Mouse (Mus musculus) lung, embryonic 14.5 days (tissue): Measurements from ENCODE around the gene Igsf6. TPM values are rescaled to one million over a fixed set of nuclear protein-coding genes. Genes with fewer than 3 reads are reported as not detected.

ENCODE experiments used
- ATAC-seq: fragments of 200-750 bp; cut with Nextera tagmentation; 2 replicates; pipeline ENCODE4 v1.8.0; 2017; ENCODE audit warnings: mild to moderate bottlenecking, moderate TSS enrichment, moderate library complexity; ENCODE audit not compliant: insufficient read depth
- DNase-seq: peaks from one replicate; pipeline ENCODE4 v3.0.0-alpha.2; 2015
- H3K27ac ChIP-seq: fragments of 300-500 bp; sonication (generic); 2 replicates; pipeline ENCODE4 v1.5.1; 2014; ENCODE audit warnings: low read depth, mild to moderate bottlenecking, moderate library complexity
- H3K27me3 ChIP-seq: fragments of 300-500 bp; sonication (generic); 2 replicates; pipeline ENCODE4 v1.6.1; 2014; ENCODE audit warnings: low read length, control low read depth; ENCODE audit not compliant: insufficient read depth
- H3K36me3 ChIP-seq: fragments of 300-500 bp; sonication (generic); 2 replicates; pipeline ENCODE4 v1.6.1; 2014; ENCODE audit warnings: control low read depth; ENCODE audit not compliant: insufficient read depth
- H3K4me1 ChIP-seq: fragments of 300-500 bp; sonication (generic); 2 replicates; pipeline ENCODE4 v1.6.1; 2014; ENCODE audit warnings: antibody characterized with exemption, control low read depth; ENCODE audit not compliant: insufficient read depth
- H3K4me2 ChIP-seq: fragments of 300-500 bp; sonication (generic); 2 replicates; pipeline ENCODE4 v1.6.1; 2014; ENCODE audit warnings: mild to moderate bottlenecking
- H3K4me3 ChIP-seq: fragments of 300-500 bp; sonication (generic); 2 replicates; pipeline ENCODE4 v1.5.1; 2014; ENCODE audit warnings: low read depth, low read length
- H3K9ac ChIP-seq: fragments of 300-500 bp; sonication (generic); 2 replicates; pipeline ENCODE4 v1.6.1; 2014
- H3K9me3 ChIP-seq: fragments of 300-500 bp; sonication (generic); 2 replicates; pipeline ENCODE4 v1.6.1; 2016; ENCODE audit warnings: low read depth, low read length, control low read depth
- CTCF ChIP-seq: IDR thresholded peaks from 2 replicates; pipeline ENCODE4 v1.5.1; 2016; ENCODE audit warnings: antibody characterized with exemption, low read depth
- WGBS: fragments of 180-500 bp; shearing (Covaris S2); extraction: QIAGEN DNeasy Blood & Tissue Kit; methylation state at CpG from one replicate; pipeline ENCODE4 v1.1.7; 2014; 5-methylcytosine and 5-hydroxymethylcytosine counted together
- polyA plus RNA-seq: library from polyadenylated mRNA; unstranded; fragments of >200 nt; fragmentation: Nextera tagmentation; extraction: Ambion mirVana; gene quantifications from 2 replicates; pipeline ENCODE4 v1.2.1, GENCODE M21; 2014

Igsf6 gene
- 1.8 and 2.6 TPM in 2 replicates for polyA plus RNA-seq

DNA sequence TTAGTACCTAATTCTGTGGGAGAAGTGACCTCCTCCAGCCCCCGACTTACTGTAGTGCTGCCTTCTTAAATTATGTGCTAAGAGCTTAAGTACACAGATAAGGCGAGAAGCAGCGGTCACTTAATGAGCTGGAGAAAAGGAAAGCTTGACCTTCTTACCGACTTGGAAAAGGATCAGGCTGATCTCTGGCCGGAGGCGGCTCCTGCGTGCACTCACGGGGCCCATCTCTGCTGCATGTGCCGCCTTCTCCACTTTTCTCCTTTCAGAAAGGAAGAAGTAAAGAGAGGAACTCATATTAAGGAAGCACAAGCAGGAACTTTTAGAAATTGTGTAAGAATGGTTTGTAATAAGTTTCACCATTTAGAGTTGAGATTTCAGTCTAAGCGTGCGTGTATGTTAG lies at the start of gene Igsf6:
TSS of gene Igsf6 (minus strand) at position 292 of the 400 bp plus-strand sequence.
- Histone ChIP-seq H3K27ac (peak within 1 kb of the TSS; percentile 54; the same call in 1 of the 2 replicates), H3K27me3 (no peaks in the 10 kb centered on the region), H3K4me1 (no peaks in the 10 kb centered on the region), H3K9ac (no peak within 1 kb of the TSS), H3K4me3 (no peak within 1 kb of the TSS), H3K4me2 (no peak within 1 kb of the TSS), H3K9me3 (no peaks in the 10 kb centered on the region), H3K36me3 (peaks cover 56% of the 10 kb centered on the region)
- no peak for TF ChIP-seq CTCF
- ATAC-seq (no peak), DNase-seq (no peak)
- 46% methylated on average over 11 of the region's 11 CpGs for WGBS

DNA sequence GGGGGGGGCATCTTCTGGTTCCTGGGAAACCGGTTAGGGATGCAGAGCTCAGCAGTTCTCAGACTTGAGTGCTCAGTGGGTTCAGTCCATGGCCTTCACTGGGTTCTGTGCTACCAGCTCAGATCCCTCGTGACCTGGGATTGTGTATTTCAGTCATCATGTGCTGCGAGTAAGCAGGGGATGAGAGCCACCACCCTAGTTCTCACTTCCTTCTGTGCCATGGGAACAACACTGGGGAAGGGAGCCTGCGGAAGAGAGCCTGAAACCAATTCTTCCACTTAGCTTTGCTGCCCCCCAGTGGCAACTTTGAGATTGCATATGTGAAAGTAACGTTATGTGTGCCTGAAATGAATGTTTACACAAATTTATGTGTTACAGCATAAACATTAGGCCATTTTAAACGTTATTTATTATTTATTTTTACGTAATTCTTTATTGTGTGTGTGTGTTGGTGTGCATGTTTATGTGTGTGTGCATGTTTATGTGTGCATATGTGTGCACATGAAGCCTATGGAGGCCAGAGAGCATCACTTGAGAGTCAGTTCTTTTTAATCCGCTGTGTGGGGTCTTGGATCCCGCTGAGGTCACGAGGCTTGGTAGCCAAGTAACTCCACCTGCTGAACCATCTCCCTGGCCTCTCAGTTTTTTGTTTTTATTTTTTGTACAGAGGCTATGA lies 45.9 kb upstream of the Igsf6 start:
- peak; percentile 87 for ATAC-seq
- H3K9me3 ChIP-seq, result no peaks in the 10 kb centered on the region
- H3K4me2 ChIP-seq, result no peak overlapping the region
- no peaks in the 10 kb centered on the region for H3K36me3 ChIP-seq
- H3K27ac ChIP-seq, result no peak overlapping the region
- no peak overlapping the region for H3K9ac ChIP-seq
- H3K27me3 ChIP-seq, result no peaks in the 10 kb centered on the region
- H3K4me1 ChIP-seq, result no peaks in the 10 kb centered on the region
- TF ChIP-seq CTCF, result peak; percentile 90
- DNase-seq, result peak; percentile 96
- WGBS, result 10% methylated on average over 10 of the region's 10 CpGs
- H3K4me3 ChIP-seq, result no peak overlapping the region

DNA sequence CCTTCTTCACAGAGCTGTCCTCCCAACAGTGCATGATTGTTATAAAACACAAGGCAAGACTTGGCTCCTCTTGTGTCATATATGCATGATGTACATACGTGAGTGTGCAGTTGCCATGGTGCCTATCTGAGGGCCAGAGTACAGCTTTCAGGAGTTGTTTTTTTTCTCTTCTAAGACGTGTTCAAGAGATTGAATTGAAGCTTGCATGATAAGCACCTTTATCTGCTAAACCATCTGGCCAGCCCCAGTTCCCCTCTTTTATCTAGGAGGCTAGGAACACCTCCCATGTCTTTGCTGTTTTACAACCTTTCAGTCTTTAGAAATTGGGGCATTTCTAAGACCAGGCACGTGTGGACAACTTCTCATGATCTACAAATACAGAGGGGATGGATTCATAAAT lies 37.4 kb upstream of the Igsf6 start:
- Histone ChIP-seq H3K27ac (no peak overlapping the region), H3K9me3 (no peaks in the 10 kb centered on the region), H3K27me3 (no peaks in the 10 kb centered on the region), H3K4me3 (no peak overlapping the region), H3K36me3 (no peaks in the 10 kb centered on the region), H3K4me1 (no peaks in the 10 kb centered on the region), H3K9ac (no peak overlapping the region), H3K4me2 (no peak overlapping the region)
- WGBS, result 58% methylated on average over 3 of the region's 3 CpGs
- no peak for TF ChIP-seq CTCF
- ATAC-seq, result no peak
- DNase-seq, result no peak

DNA sequence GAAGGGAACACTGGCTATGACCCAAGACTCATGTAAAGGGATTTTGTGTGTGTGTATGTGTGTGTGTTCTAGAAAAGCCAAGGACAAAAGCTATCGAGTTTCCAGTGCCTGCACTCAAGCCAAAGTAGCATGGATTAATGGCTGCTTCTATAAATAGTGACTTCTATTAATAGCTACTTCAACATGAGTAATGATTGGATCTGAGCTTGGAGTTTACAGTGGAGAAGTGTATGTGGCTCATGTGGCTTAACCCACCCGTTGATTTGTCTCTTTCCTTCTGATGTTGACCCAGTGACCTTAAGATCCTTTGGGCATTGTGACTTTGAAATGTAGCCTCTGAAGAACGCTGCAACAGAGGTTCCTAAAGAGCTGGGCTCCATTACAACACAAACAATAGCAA lies 36.9 kb upstream of the Igsf6 start:
- ATAC-seq, result no peak
- Histone ChIP-seq H3K4me1 (no peaks in the 10 kb centered on the region), H3K9me3 (no peaks in the 10 kb centered on the region), H3K4me3 (no peak overlapping the region), H3K36me3 (no peaks in the 10 kb centered on the region), H3K27me3 (no peaks in the 10 kb centered on the region), H3K4me2 (no peak overlapping the region), H3K27ac (no peak overlapping the region), H3K9ac (no peak overlapping the region)
- 16% methylated on average over 3 of the region's 3 CpGs for WGBS
- no peak for TF ChIP-seq CTCF
- no peak for DNase-seq

DNA sequence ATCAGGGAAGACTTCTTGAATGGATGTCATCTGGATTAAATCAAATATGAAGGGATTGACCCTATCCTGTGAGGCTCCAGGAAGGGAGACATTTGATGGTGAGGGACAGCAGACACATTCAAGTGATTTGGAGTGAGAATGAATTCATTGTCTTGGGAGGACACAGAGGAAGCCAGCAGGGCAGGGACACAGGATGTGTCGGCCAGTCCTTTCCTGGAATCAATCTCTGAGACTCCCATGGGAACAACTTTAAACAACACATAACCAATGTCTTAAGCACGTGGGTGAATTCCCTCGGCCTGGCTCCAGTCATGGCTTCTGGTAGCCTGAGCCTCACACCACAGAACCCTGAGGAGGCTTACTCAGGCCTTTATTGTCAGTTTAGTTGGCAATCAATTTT lies 33.5 kb upstream of the Igsf6 start:
- no peak overlapping the region for H3K27ac ChIP-seq
- DNase-seq (no peak), ATAC-seq (no peak)
- H3K4me3 ChIP-seq, result no peak overlapping the region
- H3K9me3 ChIP-seq, result no peaks in the 10 kb centered on the region
- H3K36me3 ChIP-seq, result no peaks in the 10 kb centered on the region
- H3K4me2 ChIP-seq, result no peak overlapping the region
- H3K9ac ChIP-seq, result no peak overlapping the region
- no peaks in the 10 kb centered on the region for H3K27me3 ChIP-seq
- 66% methylated on average over 3 of the region's 3 CpGs for WGBS
- no peak for TF ChIP-seq CTCF
- no peaks in the 10 kb centered on the region for H3K4me1 ChIP-seq

DNA sequence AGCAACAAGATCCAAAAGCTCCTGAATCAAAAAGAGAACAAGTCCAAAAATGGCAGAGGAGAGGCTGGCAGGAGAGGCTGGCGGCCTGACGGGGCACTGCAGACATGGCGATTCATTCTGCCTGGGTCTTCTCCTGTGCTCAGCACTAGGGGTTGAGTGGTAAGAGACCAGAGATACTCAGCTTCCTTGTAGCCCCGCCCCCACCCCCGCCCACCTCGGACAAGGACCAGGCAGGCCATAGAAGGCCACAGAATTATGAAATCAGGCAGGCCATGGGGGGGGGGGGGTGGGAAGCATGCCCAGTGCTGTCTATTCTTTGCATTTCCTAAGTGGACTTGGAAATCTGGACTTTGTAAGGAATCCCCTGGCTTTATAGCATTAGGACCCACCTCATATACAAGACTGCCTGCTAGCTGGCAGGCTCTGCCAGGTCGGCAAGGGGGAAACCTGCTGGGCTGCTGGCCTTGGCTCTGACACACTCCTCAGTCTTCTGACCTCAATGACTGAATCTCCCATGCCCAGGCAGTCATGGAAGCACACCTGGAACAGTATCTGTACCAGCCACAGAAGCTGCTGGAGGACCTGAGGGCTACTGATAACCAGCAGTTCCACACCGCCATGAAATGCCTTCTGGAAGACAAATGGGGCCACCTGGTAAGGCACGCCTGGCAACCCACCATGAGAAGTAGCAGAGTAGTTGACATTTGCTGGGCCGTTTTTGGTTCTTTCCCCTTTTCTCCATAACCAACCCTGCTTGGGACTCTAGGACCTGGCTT lies 24.4 kb upstream of the Igsf6 start:
- H3K4me3 ChIP-seq, result no peak overlapping the region
- no peak overlapping the region for H3K4me2 ChIP-seq
- DNase-seq (no peak), ATAC-seq (no peak)
- 66% methylated on average over 10 of the region's 10 CpGs for WGBS
- no peaks in the 10 kb centered on the region for H3K36me3 ChIP-seq
- TF ChIP-seq CTCF, result no peak
- no peaks in the 10 kb centered on the region for H3K4me1 ChIP-seq
- no peak overlapping the region for H3K9ac ChIP-seq
- H3K27ac ChIP-seq, result no peak overlapping the region
- no peaks in the 10 kb centered on the region for H3K9me3 ChIP-seq
- H3K27me3 ChIP-seq, result no peaks in the 10 kb centered on the region

DNA sequence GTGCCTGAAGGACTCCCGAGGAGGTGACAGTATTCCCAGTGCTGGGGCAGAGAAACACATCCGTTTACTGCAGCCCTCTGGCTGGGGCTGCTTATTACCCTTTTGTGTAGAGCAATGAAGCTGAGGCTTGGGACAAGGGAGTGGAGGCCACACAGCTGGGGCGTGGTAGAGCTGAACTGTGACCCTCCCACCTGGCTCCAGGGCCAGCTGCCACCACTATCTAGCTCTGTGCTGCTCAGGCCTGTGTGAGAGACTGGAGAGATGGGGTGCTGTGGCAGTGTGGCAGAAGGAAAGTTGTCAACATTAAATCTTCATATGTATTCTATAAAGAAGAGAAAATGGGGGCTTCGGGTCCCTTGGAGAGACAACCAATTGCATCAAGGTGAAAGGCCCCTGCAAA lies 18.7 kb upstream of the Igsf6 start:
- H3K9ac ChIP-seq, result no peak overlapping the region
- TF ChIP-seq CTCF, result no peak
- H3K27ac ChIP-seq, result no peak overlapping the region
- WGBS, result 74% methylated on average over 4 of the region's 4 CpGs
- no peaks in the 10 kb centered on the region for H3K27me3 ChIP-seq
- ATAC-seq (no peak), DNase-seq (no peak)
- H3K9me3 ChIP-seq, result no peaks in the 10 kb centered on the region
- no peaks in the 10 kb centered on the region for H3K4me1 ChIP-seq
- no peak overlapping the region for H3K4me2 ChIP-seq
- H3K4me3 ChIP-seq, result no peak overlapping the region
- no peaks in the 10 kb centered on the region for H3K36me3 ChIP-seq
